In the genomic region with DNA sequence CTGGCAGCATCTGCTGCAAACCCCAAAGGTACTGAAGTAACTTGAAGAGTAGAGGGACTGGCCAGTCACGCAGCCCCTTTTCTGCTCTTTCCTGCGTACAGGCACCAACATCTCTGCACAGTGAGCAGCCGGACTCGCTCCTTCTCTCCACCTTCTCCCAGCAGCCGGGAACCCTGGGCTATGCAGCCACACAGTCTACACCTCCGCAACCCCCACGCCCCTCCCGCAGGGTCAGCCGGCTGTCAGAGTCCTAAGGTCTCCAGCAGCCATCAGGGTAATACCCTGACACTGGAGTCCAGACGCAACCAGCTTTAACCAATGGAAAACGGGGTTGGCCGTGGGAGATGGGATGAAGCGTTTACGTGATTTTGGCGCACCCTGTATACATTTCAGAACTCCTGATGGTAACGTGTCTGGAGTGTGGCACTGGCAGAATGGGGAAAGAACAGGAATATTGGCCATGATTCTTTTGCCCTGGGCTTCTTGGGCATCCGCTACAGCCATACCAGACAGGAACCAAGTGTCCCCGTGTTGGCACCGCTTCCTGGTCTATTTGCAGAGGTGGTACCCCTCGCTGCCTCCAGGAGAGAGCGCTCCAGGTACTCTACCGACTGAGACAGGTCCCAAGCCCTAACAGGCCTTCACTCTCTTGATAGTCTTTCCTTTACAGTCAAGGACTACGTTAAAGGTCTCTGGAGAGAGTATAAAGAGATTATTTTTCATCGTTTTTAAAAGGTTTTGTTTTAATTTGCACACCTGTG, we compare ENCODE assay signal across 10 mouse cellular contexts. TPM values are rescaled to one million over a fixed set of nuclear protein-coding genes. Genes with fewer than 3 reads are reported as not detected.
DNase-seq lines count a peak whose midpoint lies in the region; ATAC-seq lines count a peak whose summit lies in the region.
"Had no signal": no experiment of that assay in that cellular context is flagged by ENCODE, and none has a peak within 500 bp of the region (broad histone marks: within the 10 kb centered on the region; RNA-seq: fewer than 3 reads in every experiment).

No protein-coding gene starts in this region.

- H3K4me3 ChIP-seq in neural tube, embryonic 11.5 days (ENCODE audit: low read depth, low read length), result no peak overlapping the region
- H3K4me3 ChIP-seq in limb, embryonic 13.5 days, result peak overlapping the region; percentile 27
- no peak overlapping the region for H3K4me3 ChIP-seq in stomach, embryonic 14.5 days (ENCODE audit: low read depth, low read length)
- H3K4me3 ChIP-seq: megakaryocyte, embryonic 14.5 days had no signal

- H3K36me3 ChIP-seq in neural tube, embryonic 11.5 days (ENCODE audit: control insufficient read depth, insufficient read depth, low read length), result no peaks in the 10 kb centered on the region
- H3K36me3 ChIP-seq in limb, embryonic 13.5 days, result no peaks in the 10 kb centered on the region
- H3K36me3 ChIP-seq in stomach, embryonic 14.5 days (ENCODE audit: control insufficient read depth, insufficient read depth, low read length), result no peaks in the 10 kb centered on the region

- H3K27me3 ChIP-seq in neural tube, embryonic 11.5 days (ENCODE audit: control insufficient read depth, insufficient read depth, low read length), result no peaks in the 10 kb centered on the region
- H3K27me3 ChIP-seq in limb, embryonic 13.5 days, result peaks cover 15% of the 10 kb centered on the region; the same call in 1 of the 2 replicates
- H3K27me3 ChIP-seq in stomach, embryonic 14.5 days (ENCODE audit: control insufficient read depth, insufficient read depth, low read length), result no peaks in the 10 kb centered on the region

- no peak overlapping the region for H3K27ac ChIP-seq in neural tube, embryonic 11.5 days (ENCODE audit: low read depth, low read length)
- no peak overlapping the region for H3K27ac ChIP-seq in limb, embryonic 13.5 days
- H3K27ac ChIP-seq in stomach, embryonic 14.5 days (ENCODE audit: low read length), result no peak overlapping the region

- no peaks in the 10 kb centered on the region for H3K9me3 ChIP-seq in neural tube, embryonic 11.5 days (ENCODE audit: control insufficient read depth, low read length)
- no peaks in the 10 kb centered on the region for H3K9me3 ChIP-seq in limb, embryonic 13.5 days
- no peaks in the 10 kb centered on the region for H3K9me3 ChIP-seq in stomach, embryonic 14.5 days (ENCODE audit: control insufficient read depth, low read depth, low read length)

- H3K4me2 ChIP-seq in neural tube, embryonic 11.5 days (ENCODE audit: low read depth), result peak overlapping the region; percentile 28
- peak overlapping the region; percentile 63 for H3K4me2 ChIP-seq in limb, embryonic 13.5 days (replicated peaks)
- H3K4me2 ChIP-seq in stomach, embryonic 14.5 days (replicated peaks; ENCODE audit: low read depth, low read length), result peak overlapping the region; percentile 40

- H3K4me1 ChIP-seq in neural tube, embryonic 11.5 days (ENCODE audit: control insufficient read depth, insufficient read depth, low read length), result no peaks in the 10 kb centered on the region; the same call in 1 of the 2 replicates
- peaks cover 4% of the 10 kb centered on the region for H3K4me1 ChIP-seq in limb, embryonic 13.5 days
- peaks cover 5% of the 10 kb centered on the region; the same call in 1 of the 2 replicates for H3K4me1 ChIP-seq in stomach, embryonic 14.5 days (ENCODE audit: control insufficient read depth, insufficient read depth, low read length)

- no peak for ATAC-seq in neural tube, embryonic 11.5 days (ENCODE audit: insufficient read depth, low FRiP score, low TSS enrichment)
- ATAC-seq in limb, embryonic 13.5 days (ENCODE audit: low FRiP score, low read depth), result no peak
- 0 out of 2 replicates have a peak, but pooled peaks have one; percentile 54 for ATAC-seq in stomach, embryonic 14.5 days (ENCODE audit: insufficient number of reproducible peaks, insufficient read depth, low FRiP score, low read depth)

- 32% methylated on average over 24 of the region's 24 CpGs for WGBS in neural tube, embryonic 11.5 days
- 27% methylated on average over 24 of the region's 24 CpGs for WGBS in limb, embryonic 13.5 days
- whole genome bisulfite sequencing in stomach, embryonic 14.5 days, result 26% methylated on average over 24 of the region's 24 CpGs

- no peak overlapping the region for H3K9ac ChIP-seq in neural tube, embryonic 11.5 days (ENCODE audit: low read length)
- peak overlapping the region; percentile 55 for H3K9ac ChIP-seq in limb, embryonic 13.5 days
- no peak overlapping the region for H3K9ac ChIP-seq in stomach, embryonic 14.5 days (replicated peaks; ENCODE audit: low read depth, low read length)

- DNase-seq in cerebellum, postnatal 10 days, result peak; percentile 37 to 39
- DNase-seq in cerebellum, adult 11-12 months, result no peak
- no peak for DNase-seq in neural tube, embryonic 11.5 days (ENCODE audit: low spot score)
- no peak for DNase-seq in neural tube, embryonic 10.5 days (ENCODE audit: extremely low spot score, low spot score)
- no peak for DNase-seq in gastrocnemius, postnatal 10 days
- no peak for DNase-seq in gastrocnemius, adult 18-20 months (ENCODE audit: low spot score)
- DNase-seq: adrenal gland, postnatal 14 days had no signal

RNA-seq across cellular contexts. Expression of gene Rpl31, which starts 5.7 kb away (rescaled TPM):
- polyA plus RNA-seq in neural tube, embryonic 11.5 days (2014; fragmentation: Nextera tagmentation; extraction: Ambion mirVana), result 451 and 507 TPM in 2 replicates
- 514 and 521 TPM in 2 replicates for polyA plus RNA-seq in limb, embryonic 13.5 days (2015; fragmentation: Nextera tagmentation; extraction: Ambion mirVana)
- 796 and 805 TPM in 2 replicates for polyA plus RNA-seq in stomach, embryonic 14.5 days (2014; fragmentation: Nextera tagmentation; extraction: Ambion mirVana)
- total RNA-seq in gastrocnemius, postnatal 10 days (2021), result 100 to 1,000 TPM; 882 to 915 TPM
- total RNA-seq in gastrocnemius, adult 18-20 months (2021), result 100 to 1,000 TPM; 594 to 605 TPM

Comparison
In these comparisons a context has a peak if more than half of its experiments do, and no peak if none do; other contexts are left out.
1. DNase-seq: peak in cerebellum, postnatal 10 days (2 of 2); none in cerebellum, adult 11-12 months (single experiment), neural tube, embryonic 11.5 days (single experiment), neural tube, embryonic 10.5 days (single experiment), gastrocnemius, postnatal 10 days (single experiment) and gastrocnemius, adult 18-20 months (single experiment).
2. Peak in every context shown above with its lines, with median percentiles within 50 percentile points of each other: H3K4me2 ChIP-seq.